Mouse (Mus musculus): ENCODE results near the gene Plekha7. TPM values are rescaled to one million over a fixed set of nuclear protein-coding genes. Genes with fewer than 3 reads are reported as not detected.

The Plekha7 gene
- total RNA-seq, 2 experiments from 2014 or later = 9.5 to 11.9 TPM

DNA sequence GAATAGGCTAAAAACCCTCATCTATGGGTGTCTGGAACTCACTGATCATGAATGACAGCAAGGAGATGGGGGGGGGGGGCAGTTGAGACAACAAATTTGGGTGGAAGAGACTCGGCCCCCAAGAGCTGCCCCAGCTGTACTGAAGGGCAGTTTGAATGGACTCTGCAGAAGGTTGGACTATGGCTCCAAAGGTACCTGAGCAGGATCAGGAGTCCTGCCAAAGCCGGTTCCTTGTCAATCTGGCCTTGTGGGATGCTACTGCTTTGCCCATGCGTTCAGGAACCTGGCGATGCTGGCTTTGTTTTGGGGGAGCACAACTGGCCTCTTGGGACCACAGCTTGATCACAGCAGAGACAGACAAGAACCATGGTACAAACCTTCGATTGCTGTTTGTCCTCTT lies 52.5 kb downstream of the Plekha7 start:
- intact Hi-C loops (cut with DNase I) = no loop called here
- DNase-seq = no peak

DNA sequence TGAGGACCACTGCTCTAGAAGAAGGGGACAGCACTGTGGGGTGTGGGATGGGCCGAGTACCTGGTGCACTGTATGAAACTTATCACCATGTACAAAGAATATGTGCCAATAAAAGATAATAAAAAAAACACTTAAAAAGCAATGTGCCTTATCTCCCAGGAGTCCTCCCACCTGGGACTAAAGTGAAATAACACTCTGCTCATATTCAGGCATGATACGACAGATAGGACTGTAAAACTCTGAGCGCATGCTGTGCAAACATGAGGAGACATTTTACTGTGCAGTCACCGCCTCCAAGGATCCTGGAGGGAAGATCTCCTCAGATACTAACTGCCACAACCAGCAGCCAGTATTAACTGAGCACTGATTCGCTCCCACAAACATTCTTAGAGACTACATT lies 53.5 kb downstream of the Plekha7 start:
- DNase-seq = no peak
- intact Hi-C loops (cut with DNase I) = no loop called here

DNA sequence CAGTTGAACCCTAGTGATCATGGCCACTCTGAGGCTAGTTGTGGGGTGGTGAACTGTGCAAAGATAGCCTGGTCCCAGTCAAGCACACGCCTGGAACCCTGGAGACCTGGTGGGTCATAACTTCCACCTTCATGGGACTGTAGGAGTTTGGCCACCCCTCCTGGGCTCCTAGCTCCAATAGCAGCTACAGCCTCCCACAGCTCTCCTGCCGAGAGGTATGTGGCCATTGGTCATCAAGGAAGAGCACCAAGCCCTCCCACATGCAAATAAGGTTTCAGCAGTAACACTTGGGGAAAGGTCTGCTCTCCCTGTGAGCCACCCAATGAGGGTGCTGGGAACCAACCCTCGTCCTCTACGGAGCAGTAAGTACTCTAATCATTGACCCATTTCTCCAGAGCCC lies 55.7 kb downstream of the Plekha7 start:
- intact Hi-C loops (cut with DNase I) = no loop called here

DNA sequence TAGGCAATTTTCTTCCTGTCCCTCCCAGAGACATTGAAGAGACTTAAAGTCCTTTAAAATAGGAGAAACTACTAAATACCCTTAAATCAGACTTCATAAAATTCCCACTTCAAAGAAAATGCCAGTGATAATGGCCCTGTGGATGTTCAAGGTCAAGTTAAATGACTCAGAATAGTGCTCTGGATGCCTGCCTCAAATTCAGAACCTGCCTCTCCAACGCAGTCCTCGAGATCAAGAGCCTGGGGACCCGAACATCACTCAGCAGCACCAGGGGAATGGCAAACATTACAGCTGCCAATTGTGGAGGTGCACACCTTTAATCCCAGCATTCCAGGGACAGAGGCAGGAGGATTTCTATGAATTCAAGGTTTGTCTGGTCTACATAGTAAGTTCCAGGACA lies 56.7 kb downstream of the Plekha7 start:
- DNase-seq = no peak
- intact Hi-C loops (cut with DNase I) = no loop called here

More for the DNA sequence above, 55.7 kb downstream of the Plekha7 start:
- DNase-seq = no peak

DNA sequence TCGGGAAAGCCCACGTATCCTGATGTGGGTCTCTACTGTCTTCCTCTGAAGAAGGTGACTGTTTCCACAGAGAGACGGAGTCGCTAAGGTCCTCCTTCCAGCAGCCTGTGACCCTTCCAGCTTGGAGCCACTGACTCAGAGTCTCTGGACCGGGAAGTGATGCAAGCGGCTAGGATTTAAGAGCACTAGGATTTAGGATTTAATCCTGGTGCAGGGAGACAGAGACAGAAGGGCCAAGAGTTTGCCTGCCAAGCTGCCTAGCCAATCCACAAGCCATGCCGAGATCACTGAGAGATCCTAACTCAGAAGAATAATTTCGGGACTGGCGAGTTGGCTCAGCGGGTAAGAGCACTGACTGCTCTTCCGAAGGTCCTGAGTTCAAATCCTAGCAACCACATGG lies 59.6 kb downstream of the Plekha7 start:
- DNase-seq = no peak
- intact Hi-C loops (cut with DNase I) = loop anchor here (5.0 kb wide), 1 partner anchor 359 kb away; no protein-coding TSS in a partner anchor

DNA sequence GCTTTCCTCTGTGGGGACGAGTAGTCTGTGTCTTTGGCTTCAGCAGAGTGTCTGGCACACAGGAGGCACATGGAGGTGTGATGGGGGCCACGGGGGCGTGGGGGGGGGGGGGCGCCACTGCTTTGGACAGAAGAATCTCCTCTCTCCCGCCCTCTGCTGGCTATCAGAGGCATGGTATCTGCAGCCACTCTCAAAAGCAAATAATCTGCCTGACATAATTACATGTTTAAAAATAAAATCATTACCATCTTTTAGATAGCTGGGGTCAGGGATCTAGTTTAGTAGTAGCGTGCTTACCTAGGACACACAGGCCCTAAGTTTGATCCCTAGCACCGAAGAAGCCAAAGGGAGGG lies 60.8 kb downstream of the Plekha7 start:
- DNase-seq = peak in 1 of 2 experiments; percentile 65
- intact Hi-C loops (cut with DNase I) = loop anchor here (1.0 to 5.0 kb wide), 4 partner anchors 75 to 360 kb away; no protein-coding TSS in a partner anchor

DNA sequence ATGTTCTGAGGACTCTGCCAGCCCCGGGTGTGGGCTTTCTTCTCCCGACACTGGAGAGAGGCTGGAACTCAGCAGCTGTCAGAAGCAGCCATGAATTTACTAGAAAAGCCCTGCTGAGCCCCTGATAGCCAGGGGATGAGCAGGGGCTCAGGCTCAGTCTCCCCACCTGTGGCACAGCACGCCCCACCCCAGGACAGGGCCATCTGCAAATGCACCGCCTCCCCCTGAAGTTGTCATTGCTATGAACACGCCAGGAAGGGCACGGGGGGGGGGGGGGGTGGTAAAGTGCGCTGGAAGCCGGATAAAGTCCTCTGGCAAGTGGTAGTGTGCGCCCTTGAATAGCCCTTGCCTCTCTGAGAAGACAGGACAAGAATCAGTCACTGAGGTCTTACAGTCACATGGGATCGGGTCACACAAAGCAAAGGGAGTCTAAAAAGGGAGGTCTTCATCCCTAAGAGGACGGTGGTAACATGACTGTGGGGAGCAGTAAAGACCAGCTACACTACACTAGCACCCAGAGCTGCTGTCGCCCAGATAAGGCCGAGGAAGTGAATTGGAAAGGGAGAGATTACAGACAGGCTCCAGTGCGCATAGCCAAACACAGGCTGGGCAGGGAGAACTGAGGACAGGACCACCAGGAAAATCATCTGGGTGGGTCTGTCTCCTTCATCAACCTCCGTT lies 61.3 kb downstream of the Plekha7 start:
- intact Hi-C loops (cut with DNase I) = loop anchor here (1.0 to 5.0 kb wide), 4 partner anchors 76 to 360 kb away; no protein-coding TSS in a partner anchor
- no peak for DNase-seq

DNA sequence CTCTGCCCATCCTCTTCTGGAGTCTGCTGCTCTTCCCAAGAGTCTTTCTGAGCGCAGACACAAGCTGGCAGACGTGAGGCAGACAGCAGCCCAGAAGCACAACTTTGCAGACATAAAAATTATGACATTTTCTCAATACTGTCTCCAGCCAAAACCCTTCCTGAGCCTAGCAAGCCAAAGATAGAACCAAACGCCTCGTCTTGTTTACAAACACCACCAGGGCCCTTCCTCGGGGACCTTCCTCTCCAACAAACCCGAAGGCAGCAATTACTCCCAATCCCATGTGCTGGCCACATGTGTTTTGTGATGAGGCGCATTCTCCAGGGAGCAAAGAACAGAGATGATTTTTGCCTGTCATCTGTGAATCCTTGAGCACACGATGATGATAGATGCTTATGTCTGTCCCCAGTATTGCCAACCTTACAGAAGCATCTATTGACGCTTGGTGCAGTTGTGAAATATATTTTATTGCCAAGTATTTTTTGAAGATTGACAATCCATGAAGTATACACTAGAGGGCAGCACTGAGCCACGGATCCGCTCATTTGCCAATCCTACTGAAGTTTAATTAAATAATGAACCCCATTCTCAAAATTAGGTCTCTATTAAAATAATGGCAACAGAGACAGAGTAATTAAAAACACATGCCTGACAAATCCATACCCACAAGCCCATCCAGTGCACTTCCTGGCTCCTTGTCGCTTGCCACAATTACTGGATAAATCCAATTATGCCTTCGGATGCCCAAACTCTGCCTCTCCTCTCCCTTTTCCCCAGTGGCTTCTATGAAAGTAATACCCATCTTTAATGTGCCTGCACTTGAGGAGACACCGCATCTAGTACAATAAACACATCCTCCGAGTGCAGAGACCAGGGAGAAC lies 62.1 kb downstream of the Plekha7 start:
- intact Hi-C loops (cut with DNase I) = loop anchor here (2.0 to 5.0 kb wide), 3 partner anchors 77 to 361 kb away; no protein-coding TSS in a partner anchor
- peak in 1 of 2 experiments; percentile 47 for DNase-seq

DNA sequence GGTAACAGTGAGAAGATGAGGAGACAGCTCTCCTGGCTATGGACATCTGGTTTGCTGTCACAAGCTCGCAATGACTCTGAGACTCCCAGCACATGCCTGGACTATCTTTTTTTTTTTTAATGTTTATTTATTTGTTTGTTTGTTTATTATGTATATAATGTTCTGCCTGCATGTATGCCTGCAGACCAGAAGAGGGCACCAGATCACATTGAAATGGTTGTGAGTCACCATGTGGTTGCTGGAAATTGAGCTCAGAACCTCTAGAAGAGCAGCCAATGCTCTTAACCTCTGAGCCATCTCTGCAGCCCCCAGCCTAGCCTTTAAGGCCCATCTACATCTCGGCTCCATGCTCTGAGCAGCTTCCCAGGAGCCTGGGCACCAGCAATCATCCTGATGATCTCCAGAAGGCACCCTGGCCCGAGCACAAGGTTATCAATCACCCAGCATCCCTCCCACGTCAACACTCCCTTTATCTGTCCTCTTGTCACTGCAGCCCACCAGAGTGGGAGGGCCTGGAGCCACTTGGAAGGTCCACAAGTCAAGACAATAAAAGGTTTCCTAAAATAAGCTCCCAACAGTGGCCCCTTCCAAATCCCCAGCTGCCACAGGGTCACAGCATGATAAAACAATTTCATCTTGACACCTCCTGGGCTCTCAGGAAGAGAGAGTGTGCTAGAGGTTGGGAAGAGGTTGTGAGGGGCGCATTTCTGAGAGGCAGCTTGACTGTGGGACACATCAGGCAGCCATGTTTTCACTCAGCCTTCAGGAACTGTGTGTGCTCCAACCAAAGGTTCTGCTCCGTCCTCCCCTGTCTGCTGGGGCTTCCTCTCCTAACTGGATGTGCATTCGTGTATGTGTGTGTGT lies 63.6 kb downstream of the Plekha7 start:
- intact Hi-C loops (cut with DNase I) = loop anchor here (5.0 kb wide), 1 partner anchor 363 kb away; no protein-coding TSS in a partner anchor
- no peak for DNase-seq

DNA sequence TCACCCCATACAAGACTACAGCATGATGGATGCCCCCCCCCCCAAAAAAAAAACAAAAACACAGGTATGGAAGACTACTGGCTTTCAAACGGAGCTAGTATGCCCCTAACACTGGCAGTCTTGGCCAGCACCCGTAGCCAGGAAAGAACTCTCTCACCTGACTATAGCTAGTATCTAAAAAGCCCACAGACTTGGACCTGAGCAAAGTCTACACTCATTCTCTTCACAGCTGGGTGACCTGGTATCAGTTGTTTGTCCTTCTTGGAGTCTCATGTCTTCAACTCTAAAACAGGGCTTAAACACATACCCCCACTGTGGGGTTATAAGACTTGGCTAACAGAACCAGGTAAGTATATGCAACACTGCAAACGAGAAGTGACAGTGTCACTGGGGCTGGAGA lies 65.4 kb downstream of the Plekha7 start:
- intact Hi-C loops (cut with DNase I) = no loop called here
- DNase-seq = no peak

DNA sequence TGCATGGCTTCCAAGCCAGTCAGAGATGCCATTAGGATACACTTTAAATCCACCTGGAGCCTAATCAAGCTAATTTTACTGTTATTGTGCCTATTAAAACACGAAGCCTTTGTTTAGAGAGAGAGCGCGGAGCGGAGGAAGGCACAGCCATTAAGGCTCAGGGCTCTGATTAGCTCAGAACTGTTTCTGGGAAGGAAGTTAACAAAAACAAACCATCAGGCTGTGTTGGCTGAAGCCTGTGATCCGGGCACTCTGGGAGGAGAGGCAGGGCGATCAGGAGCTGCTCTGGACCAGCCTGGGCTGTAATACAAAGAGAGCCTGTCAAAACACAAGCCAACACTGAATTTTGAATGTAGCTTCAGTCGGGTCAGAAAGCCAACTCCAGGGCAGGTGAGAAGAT lies 66.6 kb downstream of the Plekha7 start:
- no peak for DNase-seq
- intact Hi-C loops (cut with DNase I) = no loop called here

DNA sequence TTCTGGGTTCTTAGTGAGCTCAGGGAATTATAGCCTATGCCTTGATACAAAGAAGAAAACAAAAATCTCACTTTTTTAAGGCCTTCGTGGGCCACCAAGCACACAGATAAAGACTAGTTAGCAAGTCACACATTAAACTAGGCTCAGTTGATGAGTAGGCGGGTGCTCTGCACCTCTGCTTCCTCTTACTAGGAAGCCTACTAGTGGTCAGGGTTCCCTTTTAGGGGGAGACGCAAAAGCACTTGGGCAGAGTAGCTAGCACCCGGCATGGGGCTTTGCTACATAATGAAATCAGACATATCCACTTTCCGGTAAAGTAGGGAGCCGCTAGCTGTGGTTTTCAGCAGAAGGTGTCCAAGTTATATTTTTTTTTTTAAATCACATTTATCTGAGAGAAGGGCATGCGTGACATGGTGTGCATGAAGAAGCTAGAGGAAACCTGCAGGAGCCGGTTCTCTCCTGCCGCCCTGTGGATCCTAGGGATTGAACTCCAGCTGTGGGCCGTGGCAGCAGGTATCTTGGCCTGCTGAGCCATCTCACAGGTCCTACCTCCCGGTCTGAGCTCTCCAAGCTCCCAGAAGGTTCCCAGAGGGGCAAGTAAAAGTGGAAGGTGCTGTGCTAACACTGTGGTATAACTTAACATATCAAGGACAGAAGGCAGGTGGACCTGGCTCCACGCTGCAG lies 67.2 kb downstream of the Plekha7 start:
- no peak for DNase-seq
- intact Hi-C loops (cut with DNase I) = no loop called here

DNA sequence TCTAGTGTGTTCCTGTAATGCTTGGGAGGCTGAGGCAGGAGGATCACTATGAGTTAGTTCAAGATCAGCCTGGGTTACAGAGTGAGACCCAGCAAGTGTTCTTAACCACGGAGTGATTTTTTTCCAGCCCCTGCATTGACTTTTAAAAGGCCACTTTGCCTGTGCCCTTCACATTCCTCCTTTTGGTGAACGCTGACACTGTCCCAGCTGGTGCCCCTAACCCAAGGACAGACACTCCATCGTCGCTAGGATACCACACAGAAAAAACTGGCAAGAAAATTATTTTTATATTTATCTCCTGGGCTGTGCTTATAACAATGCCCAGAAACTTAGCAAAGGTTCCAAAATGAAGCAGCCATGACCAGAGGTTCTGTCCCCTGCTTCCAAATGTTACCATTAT lies 67.8 kb downstream of the Plekha7 start:
- intact Hi-C loops (cut with DNase I) = no loop called here

DNA sequence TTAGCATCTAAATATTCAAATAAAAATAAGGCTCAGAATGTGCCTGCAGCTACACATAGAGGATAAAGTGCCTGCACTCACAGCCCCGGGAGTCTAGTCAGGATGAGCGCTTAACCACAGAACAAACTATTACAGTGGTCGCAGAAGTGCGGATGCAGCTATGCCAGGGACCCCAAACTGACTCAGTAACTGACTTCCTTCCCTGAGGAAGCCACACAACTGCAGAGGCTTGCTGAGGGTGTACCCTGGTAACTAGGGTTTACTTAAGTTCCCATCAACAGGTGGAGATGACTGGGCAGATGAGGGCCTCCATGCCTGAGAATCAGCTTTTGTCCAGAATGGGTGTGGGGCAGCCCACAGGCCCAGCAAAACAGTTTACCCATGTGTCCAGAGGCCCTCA lies 69.9 kb downstream of the Plekha7 start:
- DNase-seq = no peak
- intact Hi-C loops (cut with DNase I) = loop anchor here (5.0 kb wide), 1 partner anchor 41 kb away; no protein-coding TSS in a partner anchor

More for the DNA sequence above, 67.8 kb downstream of the Plekha7 start:
- DNase-seq = no peak

DNA sequence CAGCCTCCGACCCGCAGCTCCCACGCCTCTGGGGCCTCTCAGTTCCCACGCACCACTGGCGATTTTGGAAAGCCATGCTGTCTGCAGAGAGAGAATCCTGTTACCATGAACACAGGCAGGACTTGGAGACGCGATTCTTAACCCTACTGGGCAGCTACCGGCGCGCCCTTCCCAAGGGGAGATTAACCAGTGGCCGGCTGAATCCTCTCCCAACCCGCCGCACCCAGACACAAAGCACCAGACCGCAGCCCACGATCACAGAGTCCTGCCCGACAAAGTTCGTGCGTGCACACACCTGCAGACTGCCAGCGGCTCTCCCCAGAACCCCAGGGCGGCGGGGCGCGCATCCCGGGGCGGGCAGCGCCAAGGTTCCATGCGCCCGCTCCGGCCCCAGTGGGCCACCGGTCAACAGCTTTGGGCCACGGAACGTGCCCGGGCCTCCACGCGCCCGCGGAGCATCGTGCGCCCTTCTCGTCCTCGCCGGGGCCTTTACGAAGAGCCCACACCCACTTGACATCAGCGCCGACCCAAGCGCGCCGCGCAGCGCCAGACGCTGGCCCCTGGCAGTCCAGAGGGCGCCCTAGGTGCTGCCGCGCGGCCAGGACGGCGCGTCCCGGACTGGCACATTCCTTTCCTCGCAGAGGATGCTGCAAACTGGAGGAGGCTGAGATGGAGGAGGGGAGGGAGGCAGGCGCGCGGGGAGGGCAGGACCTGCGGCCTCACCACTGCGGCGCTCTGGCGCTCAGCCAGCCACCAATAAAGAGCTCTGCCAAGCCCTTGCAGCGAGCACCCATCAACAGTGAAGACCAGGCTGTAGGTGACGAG lies 70.8 kb downstream of the Plekha7 start:
- peak; percentile 81 to 84 for DNase-seq
- intact Hi-C loops (cut with DNase I) = loop anchor here (5.0 kb wide), 1 partner anchor 40 kb away; no protein-coding TSS in a partner anchor

DNA sequence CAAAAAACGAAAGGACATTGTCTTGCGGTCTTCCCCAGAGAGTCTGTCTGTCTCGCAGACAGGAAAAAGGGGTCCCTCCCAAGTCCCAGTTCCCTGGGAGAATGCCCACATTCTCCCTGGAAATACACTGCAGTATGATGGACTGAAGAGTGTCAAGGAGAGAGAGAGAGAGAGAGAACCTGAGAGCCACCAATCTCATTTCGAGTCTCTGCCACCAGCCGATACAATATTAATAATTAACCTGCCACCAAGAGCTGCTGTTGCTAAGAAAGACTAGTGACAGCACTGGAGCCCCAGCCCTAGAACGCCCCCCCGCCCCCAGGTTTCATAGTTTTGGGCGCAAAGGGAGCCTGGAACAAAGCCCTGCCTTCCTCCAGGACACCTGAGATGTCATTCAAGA lies 71.6 kb downstream of the Plekha7 start:
- intact Hi-C loops (cut with DNase I) = loop anchor here (5.0 kb wide), 1 partner anchor 39 kb away; no protein-coding TSS in a partner anchor

DNA sequence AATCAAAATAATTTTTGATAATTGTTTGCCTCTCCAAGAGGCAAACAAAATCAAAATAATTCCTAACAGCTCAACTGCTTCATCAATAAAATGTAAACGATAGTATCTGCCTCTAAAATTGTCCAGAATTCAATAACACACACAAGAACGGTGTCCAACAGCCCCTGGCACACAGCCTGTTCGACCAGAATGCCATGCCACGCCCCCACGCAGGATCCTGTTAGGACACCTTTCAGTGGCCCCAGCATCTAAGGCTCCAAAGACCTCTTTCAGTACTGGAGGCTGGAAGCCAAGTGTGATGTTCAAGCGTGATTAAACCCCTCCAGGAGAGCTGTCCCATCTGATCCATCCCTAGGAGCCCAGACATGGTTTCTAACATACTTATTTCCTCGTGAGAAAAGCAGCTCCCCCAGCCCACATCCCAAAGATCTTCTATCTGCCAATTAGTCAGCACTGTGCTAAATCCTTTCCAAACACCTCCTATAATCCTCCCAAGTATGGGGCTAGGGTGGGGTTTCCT lies 73.8 kb downstream of the Plekha7 start:
- intact Hi-C loops (cut with DNase I) = no loop called here
- no peak for DNase-seq

More for the DNA sequence above, 71.6 kb downstream of the Plekha7 start:
- no peak for DNase-seq

DNA sequence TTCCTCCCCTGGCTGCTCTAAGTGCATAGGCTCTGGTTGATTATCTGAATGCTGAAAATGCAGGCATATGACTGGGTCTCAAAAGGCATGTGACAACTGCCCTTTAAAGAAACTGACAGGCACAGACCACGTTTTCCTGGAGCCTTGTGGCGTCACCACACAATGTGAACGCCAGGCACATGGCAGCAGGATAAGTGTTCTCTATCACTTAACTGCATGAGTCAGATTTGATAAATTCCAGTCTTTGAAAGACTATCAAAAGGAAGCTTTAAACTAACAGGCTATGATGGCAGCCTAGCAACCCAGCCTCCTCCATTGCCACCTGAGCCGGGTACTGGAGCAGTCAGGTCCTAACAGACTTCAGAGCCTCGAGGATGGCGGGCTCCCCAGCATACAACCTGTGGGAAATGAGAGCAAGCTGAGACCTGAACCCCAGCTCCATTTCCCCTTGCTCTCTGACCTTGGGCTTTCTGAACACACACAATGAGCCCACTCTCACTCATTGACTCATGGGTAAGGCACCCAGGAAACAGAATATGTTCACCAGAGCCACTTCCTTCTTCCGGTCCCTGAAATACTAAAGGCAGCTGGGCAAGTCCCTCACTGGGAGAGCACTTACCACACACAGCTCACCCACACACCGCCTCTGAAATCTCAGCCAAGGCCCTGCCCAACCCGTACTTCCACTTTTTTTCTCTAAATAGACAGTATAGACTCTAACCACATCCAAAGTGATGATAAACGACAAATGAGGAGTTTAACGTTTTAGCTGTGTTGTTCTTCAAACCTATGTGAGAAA lies 77.2 kb downstream of the Plekha7 start:
- no peak for DNase-seq
- intact Hi-C loops (cut with DNase I) = no loop called here

Measured in heart, postnatal 10 days (tissue).